Mouse (Mus musculus): ENCODE data around the gene Gal3st1.

Gene Gal3st1

DNA sequence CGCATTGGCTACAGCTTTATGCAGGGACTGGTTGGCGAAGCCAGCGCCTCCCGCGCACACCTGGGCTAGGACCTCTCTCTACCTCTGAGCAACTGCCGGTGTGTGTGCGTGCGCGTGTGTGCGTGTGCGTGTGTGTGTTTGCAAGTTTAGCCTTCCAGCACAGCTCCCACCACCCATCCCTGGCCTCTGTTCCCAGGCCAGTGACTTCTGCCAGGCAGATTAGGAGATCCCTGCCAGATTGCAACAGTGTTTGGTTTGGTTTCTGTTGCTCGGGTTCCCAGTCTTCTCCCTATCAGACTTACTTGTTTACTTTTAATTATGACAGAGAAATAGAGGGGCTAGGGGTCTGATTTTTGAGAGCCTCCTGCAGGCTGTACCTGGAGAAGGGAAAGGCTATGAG, 48.5 kb downstream of the Gal3st1 start:
- no peak for DNase-seq (ENCODE audit: low spot score in 2 of 2)

DNA sequence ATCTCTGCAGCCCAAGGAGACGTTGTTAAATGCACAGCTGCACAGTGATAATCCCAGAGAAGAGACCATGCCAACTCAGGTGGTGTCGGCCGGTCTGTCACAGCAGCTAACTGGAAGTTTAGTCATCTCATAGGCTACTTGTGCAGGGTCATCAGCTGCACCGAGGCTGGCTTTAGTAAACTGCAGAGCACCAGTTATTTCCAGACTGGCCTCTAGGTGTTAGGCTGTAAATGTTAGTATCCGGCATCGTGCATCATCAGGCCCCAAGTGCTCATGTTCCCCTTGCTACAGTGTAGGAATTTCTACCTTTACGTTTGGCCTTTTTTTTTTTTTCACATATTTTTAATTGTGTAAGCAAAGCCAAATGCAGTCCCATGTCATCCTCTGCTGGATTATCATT, 50.0 kb downstream of the Gal3st1 start:
- no peak for DNase-seq (ENCODE audit: low spot score in 2 of 2)

DNA sequence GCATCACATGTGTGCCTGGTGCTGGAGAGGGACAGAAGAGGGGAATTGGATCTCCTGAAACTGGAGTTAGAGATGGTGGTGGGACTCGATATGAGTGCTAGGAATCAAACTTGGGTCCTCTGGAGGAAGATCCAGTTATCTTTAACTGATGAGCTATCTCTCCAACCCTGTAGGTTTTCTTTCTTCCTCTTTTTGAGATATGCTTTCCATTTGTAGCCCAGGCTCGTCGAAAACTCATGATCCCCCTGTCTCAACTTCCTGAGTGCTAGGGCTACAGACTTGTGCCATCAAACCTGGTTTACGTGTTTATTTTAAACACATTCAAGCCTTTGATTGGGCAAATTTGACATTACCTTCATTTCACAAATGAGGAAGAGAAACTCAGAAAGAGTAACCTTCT, 50.7 kb downstream of the Gal3st1 start:
- DNase-seq (ENCODE audit: low spot score in 2 of 2): no peak

DNA sequence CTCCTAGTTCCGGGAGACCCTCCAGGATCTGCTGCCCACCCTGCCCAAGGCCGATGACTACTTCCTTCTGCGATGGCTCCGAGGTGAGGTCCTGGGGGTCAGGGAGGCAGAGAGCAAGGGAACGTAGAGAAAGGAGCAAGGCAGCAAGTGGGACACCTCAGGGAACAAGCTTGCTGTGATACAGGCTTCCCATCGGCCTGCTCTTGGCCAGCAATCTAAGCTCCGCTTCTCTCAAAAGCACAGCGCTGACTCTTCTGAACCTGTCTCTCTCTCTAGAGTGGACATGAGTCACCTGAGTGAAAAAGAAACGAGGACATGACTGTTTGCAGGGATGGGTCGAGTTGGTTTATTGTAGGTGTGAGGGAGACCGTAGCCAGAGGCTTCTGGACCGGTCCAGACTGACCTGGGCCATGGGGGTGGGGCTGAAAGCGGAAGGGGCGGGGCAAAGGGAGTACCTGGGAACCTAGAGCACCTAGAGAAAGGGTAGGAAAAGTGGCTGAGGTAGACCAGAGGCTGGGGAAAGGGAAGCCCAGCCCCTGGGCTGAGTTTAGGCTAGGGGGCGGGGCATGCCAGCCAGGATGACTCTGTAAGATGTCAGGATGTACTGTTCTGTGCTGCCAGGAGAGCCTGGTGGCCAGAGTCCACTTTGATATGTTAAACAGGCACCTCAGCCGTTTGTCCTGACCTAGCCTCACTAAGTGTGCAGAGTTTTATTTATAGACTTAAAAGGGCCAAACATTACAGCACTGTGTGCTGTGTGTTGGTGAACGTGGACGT, 51.9 kb downstream of the Gal3st1 start:
- no peak for DNase-seq (ENCODE audit: low spot score in 2 of 2)

- DNase-seq (ENCODE audit: low spot score in 2 of 2): no peak
Measured at GRCm38 (mm10) chr11:4035916-4036315, 52.5 kb downstream of the Gal3st1 start.

DNA sequence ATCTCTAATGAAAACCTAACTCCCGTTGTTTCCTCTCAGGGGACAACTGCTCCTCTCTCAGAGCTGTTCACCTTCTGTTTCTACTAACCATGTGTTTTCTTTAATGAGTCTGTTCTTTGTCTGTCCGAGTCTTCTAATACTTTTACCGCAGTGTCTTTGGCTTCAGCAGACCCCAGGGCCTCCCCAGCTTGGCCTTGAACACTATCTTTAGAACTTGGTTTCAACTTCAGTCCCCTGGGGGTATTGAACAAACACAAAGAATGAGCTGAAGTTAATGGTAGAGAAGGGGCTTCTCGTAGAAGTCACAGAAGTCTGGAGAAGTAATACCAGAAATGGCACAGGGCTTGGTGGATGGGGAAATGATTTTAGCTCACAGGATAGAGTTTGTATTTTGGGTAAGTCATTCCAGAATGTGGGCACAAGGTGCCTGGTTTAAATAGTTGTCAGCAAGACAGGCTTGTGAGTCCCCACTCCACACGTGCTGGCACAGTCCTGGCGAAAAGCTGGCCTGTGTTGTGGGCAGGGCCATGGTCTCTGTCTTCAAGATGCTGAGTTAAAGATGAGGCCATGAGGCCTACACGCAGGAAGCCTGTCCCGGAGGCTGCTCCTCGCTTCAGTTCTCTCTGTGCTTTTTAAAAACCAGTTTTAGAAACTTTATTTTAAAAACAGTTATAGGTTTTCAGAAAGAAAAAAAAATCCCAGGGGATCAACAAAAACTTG, 53.1 kb downstream of the Gal3st1 start:
- DNase-seq (ENCODE audit: low spot score in 2 of 2): no peak

DNA sequence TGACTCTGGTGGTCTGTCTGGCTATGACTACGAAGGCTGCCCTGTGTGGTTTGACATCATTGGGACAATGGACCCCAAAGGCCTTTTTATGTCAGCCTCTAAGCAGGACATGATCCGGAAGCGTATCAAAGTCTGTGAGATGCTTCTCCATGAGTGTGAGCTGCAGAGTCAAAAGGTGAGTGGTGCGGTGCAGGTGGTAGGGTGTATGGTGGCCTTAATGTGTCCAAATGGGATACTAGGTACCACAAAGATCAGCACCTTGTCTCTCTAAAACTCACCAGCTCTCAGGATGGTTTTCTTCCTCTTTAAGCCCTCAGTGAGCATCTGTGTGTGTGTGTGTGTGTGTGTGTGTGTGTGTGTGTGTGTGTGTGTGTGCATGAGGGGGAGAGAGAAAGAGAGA, 56.5 kb downstream of the Gal3st1 start:
- no peak for DNase-seq (ENCODE audit: low spot score in 2 of 2)

- DNase-seq (ENCODE audit: low spot score in 2 of 2): no peak
Measured at GRCm38 (mm10) chr11:4041123-4041625, 57.7 kb downstream of the Gal3st1 start.

DNA sequence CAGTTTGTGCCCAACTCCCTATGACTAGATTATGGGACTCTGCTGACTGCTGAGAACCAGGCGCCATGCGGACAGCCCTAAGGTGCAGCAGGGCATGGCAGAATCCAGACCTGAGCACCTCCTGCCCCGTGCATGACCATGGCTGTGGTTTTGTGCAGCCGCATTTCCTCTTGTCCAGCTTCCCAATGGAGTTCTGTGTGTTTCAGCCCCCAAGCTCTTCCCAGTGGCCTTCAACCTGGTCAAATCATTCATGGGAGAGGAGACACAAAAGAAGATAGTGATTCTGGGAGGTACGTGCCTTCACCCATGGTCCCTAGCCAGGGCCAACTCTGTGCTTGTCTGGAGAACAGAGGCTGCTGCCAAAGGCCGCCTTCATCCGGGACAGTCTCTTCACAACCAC, 59.6 kb downstream of the Gal3st1 start:
- DNase-seq (ENCODE audit: low spot score in 2 of 2): no peak

- DNase-seq (ENCODE audit: low spot score in 2 of 2): no peak
Measured at GRCm38 (mm10) chr11:4046526-4046925, 63.1 kb downstream of the Gal3st1 start.

GRCm38 (mm10) chr11:4047766-4048165, 64.3 kb downstream of the Gal3st1 start:
- no peak for DNase-seq (ENCODE audit: low spot score in 2 of 2)

GRCm38 (mm10) chr11:4048438-4048837, 65.0 kb downstream of the Gal3st1 start:
- DNase-seq (ENCODE audit: low spot score in 2 of 2): no peak
